8 mouse cellular contexts compared by ENCODE assay signal in the genomic region with DNA sequence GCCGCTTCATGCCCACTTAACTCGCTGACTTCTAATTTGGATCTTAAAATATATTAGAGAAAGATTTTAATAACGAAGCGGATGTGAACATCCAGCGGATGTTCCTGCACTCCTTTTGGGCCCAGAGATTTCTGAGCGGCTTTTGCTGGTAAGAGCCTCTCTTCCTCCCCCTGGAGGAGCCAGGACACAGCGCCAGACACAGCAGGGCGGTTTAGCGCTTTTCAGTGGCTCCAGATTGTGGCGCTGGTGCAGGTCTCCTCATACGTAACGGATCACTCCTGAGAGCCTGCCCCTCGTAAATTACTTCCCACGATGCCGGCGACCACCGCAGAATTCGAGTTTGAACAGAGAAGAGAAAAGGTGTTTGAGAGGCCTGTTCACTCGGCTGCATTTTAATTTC. TPM values are rescaled to one million over a fixed set of nuclear protein-coding genes. Genes with fewer than 3 reads are reported as not detected.
DNase-seq lines count a peak whose midpoint lies in the region; ATAC-seq lines count a peak whose summit lies in the region.

No protein-coding gene starts in this region.

- peak overlapping the region; percentile 53 for H3K4me2 ChIP-seq in forebrain, embryonic 13.5 days
- H3K4me2 ChIP-seq in hindbrain, embryonic 13.5 days: peak overlapping the region; percentile 47

- peak overlapping the region; percentile 47; the same call in 1 of the 2 replicates for H3K9ac ChIP-seq in forebrain, embryonic 13.5 days
- peak overlapping the region; percentile 30 for H3K9ac ChIP-seq in hindbrain, embryonic 13.5 days

- ATAC-seq in forebrain, embryonic 13.5 days: peak; percentile 65
- ATAC-seq in hindbrain, embryonic 13.5 days (ENCODE audit: low FRiP score): peak; percentile 80

- H3K27me3 ChIP-seq in forebrain, embryonic 13.5 days: peaks cover 46% of the 10 kb centered on the region
- no peaks in the 10 kb centered on the region for H3K27me3 ChIP-seq in hindbrain, embryonic 13.5 days

- H3K4me1 ChIP-seq in forebrain, embryonic 13.5 days: peaks cover 31% of the 10 kb centered on the region
- H3K4me1 ChIP-seq in hindbrain, embryonic 13.5 days (replicated peaks): peaks cover 64% of the 10 kb centered on the region

- H3K9me3 ChIP-seq in forebrain, embryonic 13.5 days (replicated peaks): no peaks in the 10 kb centered on the region
- no peaks in the 10 kb centered on the region for H3K9me3 ChIP-seq in hindbrain, embryonic 13.5 days

- no peaks in the 10 kb centered on the region for H3K36me3 ChIP-seq in forebrain, embryonic 13.5 days (ENCODE audit: poor library complexity, severe bottlenecking)
- H3K36me3 ChIP-seq in hindbrain, embryonic 13.5 days: no peaks in the 10 kb centered on the region

- H3K27ac ChIP-seq in forebrain, embryonic 13.5 days: no peak overlapping the region
- H3K27ac ChIP-seq in hindbrain, embryonic 13.5 days: peak overlapping the region; percentile 82

- WGBS in forebrain, embryonic 13.5 days: under 1% methylated on average over 19 of the region's 19 CpGs
- under 1% methylated on average over 19 of the region's 19 CpGs for whole genome bisulfite sequencing in hindbrain, embryonic 13.5 days

- peak overlapping the region; percentile 13 for H3K4me3 ChIP-seq in forebrain, embryonic 13.5 days
- peak overlapping the region; percentile 20 for H3K4me3 ChIP-seq in hindbrain, embryonic 13.5 days

- DNase-seq in ES-CJ7 (ENCODE audit: low read depth, low spot score): peak; percentile 88
- DNase-seq in cerebellum, adult 11 months: peak; percentile 69
- DNase-seq in left cerebral cortex, adult 11 months (ENCODE audit: low spot score): peak; percentile 30
- DNase-seq in lung, postnatal 10 days: peak; percentile 75
- peak; percentile 72 for DNase-seq in right cerebral cortex, adult 18-20 months
- no peak for DNase-seq in thymus, adult 18-20 months

RNA-seq across cellular contexts. Expression of gene Snx11, which starts 41.5 kb away (rescaled TPM):
- polyA plus RNA-seq in forebrain, embryonic 13.5 days (2015; fragmentation: Nextera tagmentation; extraction: Ambion mirVana): 36.2 and 43.0 TPM in 2 replicates
- polyA plus RNA-seq in hindbrain, embryonic 13.5 days (2015; fragmentation: Nextera tagmentation; extraction: Ambion mirVana): 69.0 and 71.8 TPM in 2 replicates

RNA-seq across cellular contexts. Expression of gene Cbx1, which starts 53.0 kb away (rescaled TPM):
- polyA plus RNA-seq in forebrain, embryonic 13.5 days (2015; fragmentation: Nextera tagmentation; extraction: Ambion mirVana): 156 and 175 TPM in 2 replicates
- polyA plus RNA-seq in hindbrain, embryonic 13.5 days (2015; fragmentation: Nextera tagmentation; extraction: Ambion mirVana): 108 and 109 TPM in 2 replicates

Comparison
In these comparisons a context has a peak if more than half of its experiments do, and no peak if none do; other contexts are left out.
1. DNase-seq: peak in ES-CJ7 (single experiment), cerebellum, adult 11 months (single experiment), left cerebral cortex, adult 11 months (single experiment), lung, postnatal 10 days (single experiment) and right cerebral cortex, adult 18-20 months (single experiment); none in thymus, adult 18-20 months (0 of 2).